Mouse (Mus musculus): ENCODE data around the gene Tbccd1. TPM values are rescaled to one million over a fixed set of nuclear protein-coding genes. Genes with fewer than 3 reads are reported as not detected.
"Not testable (repeated sequence)": the region's sequence is repeated elsewhere in the genome, so short reads cannot be mapped to it uniquely, and the experiment has no call there.

Tbccd1 gene
- total RNA-seq, 2 experiments from 2014 or later, result 11.9 to 14.6 TPM

DNA sequence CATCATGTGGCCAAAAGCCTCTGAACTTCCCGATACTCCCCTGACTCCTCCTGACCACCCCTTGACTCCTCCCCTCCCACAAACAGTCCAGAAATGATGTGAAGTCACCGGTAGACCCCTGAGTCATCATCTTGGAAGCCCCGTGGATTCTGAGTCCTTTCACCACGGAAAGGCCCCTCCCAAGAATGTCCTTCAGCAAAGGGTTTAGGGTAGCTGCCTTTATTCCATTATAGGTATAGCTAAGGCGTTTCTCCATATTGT lies 56.7 kb downstream of the Tbccd1 start:
- TF ChIP-seq CTCF (IDR thresholded peaks at IDR 0.05), result no peak
- intact Hi-C loops (cut with DNase I), result no loop called here
- DNase-seq (ENCODE audit: extremely low spot score in 1 of 2, low spot score in 2 of 2), result no peak
- no peak overlapping the region for H3K4me3 ChIP-seq
- no peak overlapping the region for H3K27ac ChIP-seq

DNA sequence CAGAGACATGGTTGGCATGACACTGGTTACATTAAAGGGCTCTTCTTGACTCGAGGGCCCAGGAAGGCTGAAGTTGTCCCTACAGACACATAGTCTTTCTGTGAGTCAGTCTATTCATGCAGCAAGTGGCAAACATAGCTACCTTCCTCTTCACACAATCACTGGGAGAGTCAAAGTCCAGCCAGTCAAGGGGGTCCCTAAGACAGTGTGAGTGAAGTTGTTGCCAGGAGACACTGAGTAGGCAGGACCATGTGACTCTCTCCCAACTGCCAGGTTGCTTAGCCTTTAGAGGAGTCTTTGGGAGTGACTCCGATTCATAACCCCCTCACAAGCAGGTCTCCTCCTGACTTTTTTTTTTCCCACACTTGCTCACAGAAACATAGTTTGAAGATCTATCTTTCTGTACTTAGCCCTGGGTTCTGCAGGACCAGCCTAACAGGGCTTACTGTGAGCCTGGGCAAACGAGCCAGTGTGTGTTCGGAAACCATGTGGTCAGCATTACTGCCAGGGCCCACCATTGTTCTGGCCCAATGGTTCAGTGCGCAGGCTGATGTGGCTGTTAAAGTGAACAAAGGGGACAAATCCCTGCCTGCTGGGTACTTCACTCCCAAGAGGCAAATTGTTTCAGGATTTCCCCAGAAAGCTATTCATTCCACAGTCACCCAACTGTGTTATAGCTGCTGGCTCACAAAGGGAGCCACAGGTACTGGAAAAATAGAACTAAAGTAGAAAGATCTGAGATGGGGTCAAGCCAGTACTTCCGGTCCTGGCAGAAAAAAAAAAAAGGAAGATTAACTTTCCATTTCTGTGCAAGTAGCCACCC lies 57.2 kb downstream of the Tbccd1 start:
- H3K4me3 ChIP-seq, result no peak overlapping the region
- no peak for DNase-seq (ENCODE audit: extremely low spot score in 1 of 2, low spot score in 2 of 2)
- H3K27ac ChIP-seq, result no peak overlapping the region
- intact Hi-C loops (cut with DNase I), result no loop called here
- no peak for TF ChIP-seq CTCF (IDR thresholded peaks at IDR 0.05)

DNA sequence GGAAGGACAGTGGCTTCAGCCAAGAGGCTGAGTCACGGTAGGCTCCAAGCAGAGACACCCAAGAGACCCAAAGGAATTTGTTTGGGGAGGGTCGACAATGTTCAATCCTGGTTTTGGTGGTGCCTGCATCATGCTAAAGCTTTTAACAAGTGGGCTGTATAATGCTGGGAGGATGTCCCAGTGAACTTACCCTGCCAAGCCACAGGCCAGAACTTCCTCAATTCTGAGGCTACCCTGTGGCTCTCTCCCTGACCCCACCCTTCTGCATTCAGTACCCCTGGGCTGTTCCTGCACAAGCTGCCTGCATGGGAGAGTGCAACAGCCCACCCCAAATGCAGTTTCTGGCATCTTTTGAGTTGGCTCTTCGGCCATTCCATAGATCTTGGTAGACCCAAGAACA lies 58.9 kb downstream of the Tbccd1 start:
- intact Hi-C loops (cut with DNase I), result no loop called here
- no peak for TF ChIP-seq CTCF (IDR thresholded peaks at IDR 0.05)
- DNase-seq (ENCODE audit: extremely low spot score in 1 of 2, low spot score in 2 of 2), result no peak
- H3K4me3 ChIP-seq, result no peak overlapping the region
- no peak overlapping the region for H3K27ac ChIP-seq

DNA sequence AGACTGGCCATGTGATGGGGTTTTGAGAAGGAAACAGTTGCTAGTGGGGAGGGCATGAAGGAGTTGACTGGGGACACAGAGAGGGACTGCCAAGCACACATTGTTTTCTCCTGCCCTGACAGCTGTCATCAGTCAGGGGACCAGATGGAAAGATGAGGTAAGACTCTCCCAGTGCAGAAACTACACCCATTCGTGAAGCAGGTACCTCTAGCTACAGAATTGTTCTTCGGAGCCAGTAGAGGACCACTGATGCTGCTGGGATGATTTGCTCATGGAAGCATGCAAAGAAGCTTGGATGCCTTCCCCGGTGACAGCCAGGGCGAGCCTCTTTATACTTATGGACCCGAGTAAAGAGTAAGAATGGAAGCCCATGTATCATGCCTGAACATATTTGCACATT lies 59.9 kb downstream of the Tbccd1 start:
- intact Hi-C loops (cut with DNase I), result no loop called here
- no peak for DNase-seq (ENCODE audit: extremely low spot score in 1 of 2, low spot score in 2 of 2)
- TF ChIP-seq CTCF (IDR thresholded peaks at IDR 0.05), result no peak
- H3K27ac ChIP-seq, result no peak overlapping the region
- no peak overlapping the region for H3K4me3 ChIP-seq

DNA sequence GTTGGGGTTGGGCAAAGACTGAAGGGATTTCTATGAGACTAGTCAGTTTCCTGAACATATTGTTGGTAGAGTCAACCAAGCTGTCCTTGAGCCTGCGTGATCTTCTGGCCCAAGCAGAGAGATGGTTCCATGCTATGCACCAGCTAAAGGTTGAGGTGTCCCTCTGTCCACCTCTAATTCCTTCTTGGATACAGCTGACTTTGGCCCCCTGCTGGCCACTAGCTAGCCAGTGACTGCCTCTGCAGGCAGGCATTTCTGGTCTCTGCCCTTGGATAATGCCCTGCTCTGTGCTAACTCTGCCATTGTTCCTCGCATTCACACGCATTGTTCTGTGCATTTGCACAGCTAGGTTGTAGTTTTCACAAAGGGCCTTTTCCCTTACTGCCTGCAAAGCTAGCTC lies 62.0 kb downstream of the Tbccd1 start:
- H3K4me3 ChIP-seq, result no peak overlapping the region
- no peak overlapping the region for H3K27ac ChIP-seq
- intact Hi-C loops (cut with DNase I), result no loop called here
- peak; percentile 60 for TF ChIP-seq CTCF (IDR thresholded peaks at IDR 0.05)
- DNase-seq (ENCODE audit: extremely low spot score in 1 of 2, low spot score in 2 of 2), result no peak

DNA sequence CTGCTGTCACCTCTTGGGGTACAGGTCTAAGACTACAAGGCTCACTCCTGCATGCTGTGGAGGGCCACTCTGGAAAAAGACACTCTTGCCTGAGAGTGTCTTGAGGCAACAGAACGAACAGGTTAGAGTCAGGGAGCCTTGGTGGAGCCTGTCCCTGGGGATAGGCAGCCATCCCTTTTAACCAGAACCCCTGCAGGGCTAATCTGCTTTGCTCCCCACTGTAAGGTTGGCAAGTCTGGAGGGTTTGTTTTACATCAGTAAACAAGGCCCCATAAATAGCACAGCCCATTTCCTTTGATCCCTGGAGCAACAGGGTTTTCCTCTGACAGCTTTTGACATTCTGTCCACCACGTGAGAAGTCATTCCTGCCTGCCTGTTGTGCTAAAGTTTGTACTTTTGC lies 66.2 kb downstream of the Tbccd1 start:
- Histone ChIP-seq H3K27ac (no peak overlapping the region), H3K4me3 (no peak overlapping the region)
- intact Hi-C loops (cut with DNase I), result loop anchor here (2.0 kb wide), 1 partner anchor 130 kb away; no protein-coding TSS in a partner anchor
- no peak for DNase-seq (ENCODE audit: extremely low spot score in 1 of 2, low spot score in 2 of 2)
- no peak for TF ChIP-seq CTCF (IDR thresholded peaks at IDR 0.05)

DNA sequence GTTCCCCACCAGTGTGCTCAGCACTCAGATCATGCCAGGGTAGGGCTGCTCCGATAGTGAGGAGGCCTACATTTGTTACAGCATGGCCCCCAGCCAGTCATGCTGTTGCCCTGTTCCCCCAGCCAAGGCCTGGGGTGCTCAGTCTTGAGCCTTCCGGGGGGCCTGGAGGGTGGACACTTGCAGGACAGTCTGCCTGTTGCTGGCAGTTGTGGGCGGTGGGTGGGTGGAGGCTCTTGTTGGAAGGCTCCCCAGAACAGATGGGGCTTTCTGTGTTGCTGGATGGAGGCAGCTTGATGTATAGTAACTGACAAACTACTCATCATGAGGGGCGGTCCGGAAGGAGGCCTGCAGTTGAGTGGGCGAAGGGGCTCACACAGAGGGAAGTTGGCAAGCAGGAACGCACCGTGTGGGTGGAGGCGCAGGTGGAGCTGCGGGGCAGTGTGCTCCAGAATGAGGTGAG lies 67.5 kb downstream of the Tbccd1 start:
- Histone ChIP-seq H3K27ac (no peak overlapping the region), H3K4me3 (no peak overlapping the region)
- DNase-seq (ENCODE audit: extremely low spot score in 1 of 2, low spot score in 2 of 2), result peak; percentile 74 to 85
- no peak for TF ChIP-seq CTCF (IDR thresholded peaks at IDR 0.05)
- intact Hi-C loops (cut with DNase I), result loop anchor here (1.0 to 2.0 kb wide), 2 partner anchors 102 to 129 kb away; no protein-coding TSS in a partner anchor

DNA sequence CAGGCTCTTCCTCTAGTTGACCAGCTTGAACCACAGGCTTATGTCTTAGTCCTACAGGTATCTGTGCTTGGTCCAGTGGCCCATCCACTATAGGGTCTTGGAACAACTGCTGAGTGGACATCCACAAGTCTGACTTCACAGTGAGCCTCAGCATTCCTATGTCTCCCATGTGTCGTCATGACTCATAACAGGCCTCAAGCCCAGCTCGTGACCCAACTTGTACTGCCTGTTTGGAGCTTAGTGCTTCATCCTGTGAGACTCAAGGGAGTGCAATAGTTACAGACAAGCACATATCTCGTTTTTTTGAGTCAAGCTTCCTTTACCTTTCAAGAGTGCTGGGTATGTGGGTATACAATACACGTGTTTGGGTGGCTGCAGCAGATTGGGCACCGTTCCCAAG lies 74.8 kb downstream of the Tbccd1 start:
- intact Hi-C loops (cut with DNase I), result no loop called here
- no peak for TF ChIP-seq CTCF (IDR thresholded peaks at IDR 0.05)
- no peak for DNase-seq (ENCODE audit: extremely low spot score in 1 of 2, low spot score in 2 of 2)
- Histone ChIP-seq H3K4me3 (no peak overlapping the region), H3K27ac (no peak overlapping the region)

DNA sequence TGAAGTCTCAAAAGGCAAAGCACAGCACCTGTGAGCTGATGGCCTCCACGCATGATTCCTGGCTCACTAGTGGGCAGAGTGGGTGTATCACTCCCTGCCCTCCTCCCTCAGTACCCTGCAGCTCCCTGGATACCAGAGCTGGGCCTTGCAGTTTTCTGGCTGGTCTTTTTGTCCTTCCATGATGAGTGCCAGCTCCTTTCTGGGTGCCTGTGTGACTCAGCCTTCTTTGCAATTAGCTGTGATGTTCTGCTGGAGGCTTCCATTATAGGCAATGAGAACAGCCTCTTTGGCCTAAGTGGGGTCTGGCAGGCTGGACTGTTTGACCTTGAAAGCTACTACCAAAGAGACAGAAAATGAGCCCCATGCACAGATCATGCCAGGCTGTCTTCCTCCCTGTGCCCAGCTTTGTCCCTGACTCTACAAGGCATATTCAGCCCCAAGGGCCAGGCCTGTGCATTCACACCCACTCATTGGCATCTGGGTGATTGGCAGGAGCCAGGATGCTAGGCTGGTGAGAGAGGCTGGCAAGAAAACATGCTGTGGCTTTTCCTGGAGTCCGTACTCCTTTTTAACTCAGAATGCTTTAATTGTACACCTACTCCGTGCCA lies 78.1 kb downstream of the Tbccd1 start:
- Histone ChIP-seq H3K4me3 (no peak overlapping the region), H3K27ac (peak overlapping the region; percentile 24; the same call in 1 of the 2 replicates)
- peak in 1 of 2 experiments; percentile 24 for DNase-seq (ENCODE audit: extremely low spot score in 1 of 2, low spot score in 2 of 2)
- intact Hi-C loops (cut with DNase I), result no loop called here
- no peak for TF ChIP-seq CTCF (IDR thresholded peaks at IDR 0.05)

DNA sequence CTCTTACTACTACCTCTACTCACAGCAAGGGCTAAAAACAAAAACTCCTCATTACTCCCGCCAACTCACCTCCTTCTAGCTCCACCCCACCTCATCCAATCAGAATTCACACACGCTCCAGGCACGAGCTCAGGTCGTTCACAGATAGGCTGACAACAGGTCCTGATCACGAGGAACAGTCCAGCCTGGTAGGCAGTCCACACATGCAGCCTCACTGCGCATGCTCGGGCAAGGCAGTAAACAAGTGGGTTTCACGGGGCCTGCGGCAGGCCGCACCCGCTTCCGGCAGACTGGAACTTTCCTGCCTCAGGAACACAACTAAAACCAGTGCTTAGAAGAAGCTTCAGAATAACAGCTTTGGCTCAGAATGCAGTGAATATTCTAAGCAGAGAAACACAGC lies 79.2 kb downstream of the Tbccd1 start:
- H3K27ac ChIP-seq; intact Hi-C loops (cut with DNase I); H3K4me3 ChIP-seq: not testable (repeated sequence)

DNA sequence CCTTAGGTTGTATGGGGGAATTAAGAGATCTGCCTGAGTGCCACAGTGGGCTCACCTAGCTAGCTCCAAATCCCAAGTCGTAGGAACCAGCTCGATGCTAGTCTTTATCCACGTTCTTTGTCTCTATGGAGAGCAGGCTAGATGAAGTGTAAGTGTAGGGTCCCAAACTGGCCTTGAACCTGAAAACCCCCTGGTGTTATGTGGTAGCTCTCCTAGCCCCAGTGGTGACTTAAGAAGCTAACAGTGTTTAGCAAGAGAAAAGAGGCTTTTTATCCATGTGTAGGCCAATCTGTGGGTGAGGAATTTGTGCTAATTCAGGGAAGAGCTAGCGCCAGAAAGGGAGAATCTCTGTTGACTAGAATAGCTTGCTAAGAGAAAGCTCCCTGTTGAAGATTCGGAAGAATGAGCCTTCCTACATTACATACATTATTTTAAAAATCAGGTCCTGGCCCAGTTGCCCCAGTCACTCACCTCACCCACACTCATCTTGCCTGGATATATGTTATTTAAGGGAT lies 81.9 kb downstream of the Tbccd1 start:
- H3K4me3 ChIP-seq, result no peak overlapping the region
- H3K27ac ChIP-seq, result no peak overlapping the region
- no peak for TF ChIP-seq CTCF (IDR thresholded peaks at IDR 0.05)
- intact Hi-C loops (cut with DNase I), result no loop called here
- DNase-seq (ENCODE audit: extremely low spot score in 1 of 2, low spot score in 2 of 2), result no peak

More for the DNA sequence above, 79.2 kb downstream of the Tbccd1 start:
- DNase-seq (ENCODE audit: extremely low spot score in 1 of 2, low spot score in 2 of 2), result not testable (repeated sequence)

DNA sequence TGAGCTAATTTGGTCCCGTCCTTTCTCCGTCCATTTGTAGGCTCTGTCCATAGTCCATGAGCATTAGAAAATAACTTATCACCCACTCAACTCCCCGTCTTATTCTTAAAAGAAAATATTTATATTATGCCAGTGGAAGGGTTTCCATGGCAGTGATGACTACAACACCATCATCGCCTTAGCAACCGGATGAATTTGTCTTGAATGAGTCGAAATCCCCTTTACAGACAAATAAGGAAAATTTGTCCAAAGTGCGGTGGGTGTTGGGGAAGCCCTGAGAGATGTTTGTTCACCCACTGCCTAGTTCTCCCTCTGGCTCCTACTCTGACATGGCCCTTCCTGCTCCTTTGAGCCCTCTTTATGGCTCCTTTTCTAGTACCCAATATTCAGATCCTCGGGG lies 88.8 kb downstream of the Tbccd1 start:
- H3K4me3 ChIP-seq, result no peak overlapping the region
- no peak for DNase-seq (ENCODE audit: extremely low spot score in 1 of 2, low spot score in 2 of 2)
- TF ChIP-seq CTCF (IDR thresholded peaks at IDR 0.05), result no peak
- intact Hi-C loops (cut with DNase I), result no loop called here
- H3K27ac ChIP-seq, result 0 out of 2 replicates have a peak overlapping the region, but pooled peaks have one; percentile 13
